Mouse (Mus musculus): Measurements from ENCODE around the gene Gclm. TPM values are rescaled to one million over a fixed set of nuclear protein-coding genes. Genes with fewer than 3 reads are reported as not detected.

The Gclm gene
- total and polyA plus RNA-seq, 3 experiments = 20.7 to 51.4 (median 44.8) TPM

- H3K79me2 ChIP-seq (replicated peaks; ENCODE audit: control insufficient read depth, insufficient read depth, low read length) = no peaks in the 10 kb centered on the region
- peak; percentile 22; the same call in 1 of the 2 replicates for TF ChIP-seq CTCF (IDR thresholded peaks at IDR 0.05)
- 0 out of 2 replicates have a peak, but pooled peaks have one; percentile 37 for TF ChIP-seq POLR2A (IDR thresholded peaks at IDR 0.05; ENCODE audit: insufficient read depth, low read depth, low read length)
- no peak for TF ChIP-seq EP300 (IDR thresholded peaks at IDR 0.05; ENCODE audit: insufficient read depth, low read depth, low read length)
- peak in 1 of 2 experiments; percentile 94 for DNase-seq
- H3K27me3 ChIP-seq (ENCODE audit: control insufficient read depth, insufficient read depth, low read length) = no peaks in the 10 kb centered on the region
- peak overlapping the region; percentile 81 for H3K4me3 ChIP-seq
- H3K4me1 ChIP-seq (ENCODE audit: control insufficient read depth, insufficient read depth, low read length) = peaks cover 5% of the 10 kb centered on the region
- H3K9ac ChIP-seq (ENCODE audit: low read depth, low read length) = peak overlapping the region; percentile 87
- under 1% methylated on average over 105 of the region's 105 CpGs for WGBS
- intact Hi-C loops (cut with DNase I) = loop anchor here (5.0 to 10.0 kb wide), 3 partner anchors 46 to 491 kb away; partner anchors contain the start of gene Gclm
- peak overlapping the region; percentile 98 for H3K27ac ChIP-seq
- H3K36me3 ChIP-seq (ENCODE audit: control insufficient read depth, insufficient read depth, low read length) = no peaks in the 10 kb centered on the region
Observed at GRCm38 (mm10) chr3:122293223-122293953, 48.0 kb downstream of the Gclm start.

- intact Hi-C loops (cut with DNase I) = loop anchor here (2.0 to 10.0 kb wide), 4 partner anchors 47 to 491 kb away; partner anchors contain the start of gene Gclm
- TF ChIP-seq EP300 (IDR thresholded peaks at IDR 0.05; ENCODE audit: insufficient read depth, low read depth, low read length) = 0 out of 2 replicates have a peak, but pooled peaks have one; percentile 24
- no peak for TF ChIP-seq CTCF (IDR thresholded peaks at IDR 0.05)
- TF ChIP-seq POLR2A (IDR thresholded peaks at IDR 0.05; ENCODE audit: insufficient read depth, low read depth, low read length) = peak; percentile 38; the same call in 1 of the 2 replicates
- Histone ChIP-seq H3K36me3 (ENCODE audit: control insufficient read depth, insufficient read depth, low read length) (no peaks in the 10 kb centered on the region), H3K27ac (peak within 1 kb of the TSS; percentile 98), H3K4me3 (peak within 1 kb of the TSS; percentile 81), H3K9ac (ENCODE audit: low read depth, low read length) (peak within 1 kb of the TSS; percentile 87), H3K4me1 (ENCODE audit: control insufficient read depth, insufficient read depth, low read length) (peaks cover 5% of the 10 kb centered on the region), H3K79me2 (replicated peaks; ENCODE audit: control insufficient read depth, insufficient read depth, low read length) (no peaks in the 10 kb centered on the region), H3K27me3 (ENCODE audit: control insufficient read depth, insufficient read depth, low read length) (no peaks in the 10 kb centered on the region)
- peak; percentile 90 to 92 for DNase-seq
- 11% methylated on average over 37 of the region's 37 CpGs for WGBS
Observed at GRCm38 (mm10) chr3:122293954-122294850, 48.8 kb downstream of the Gclm start, which contains the start of gene Bcar3. Gene Bcar3 (plus strand): TSS chr3:122294136.

GRCm38 (mm10) chr3:122295511-122295910 lies 50.2 kb downstream of the Gclm start:
- 16% methylated on average over 5 of the region's 5 CpGs for WGBS
- peak; percentile 33 to 53 for DNase-seq
- peak overlapping the region; percentile 4; the same call in 1 of the 2 replicates for H3K27ac ChIP-seq

GRCm38 (mm10) chr3:122296979-122297378 lies 51.6 kb downstream of the Gclm start:
- Histone ChIP-seq H3K79me2 (replicated peaks; ENCODE audit: control insufficient read depth, insufficient read depth, low read length) (no peaks in the 10 kb centered on the region), H3K36me3 (ENCODE audit: control insufficient read depth, insufficient read depth, low read length) (no peaks in the 10 kb centered on the region), H3K9ac (ENCODE audit: low read depth, low read length) (no peak overlapping the region), H3K27me3 (ENCODE audit: control insufficient read depth, insufficient read depth, low read length) (no peaks in the 10 kb centered on the region), H3K27ac (no peak overlapping the region), H3K4me1 (ENCODE audit: control insufficient read depth, insufficient read depth, low read length) (peaks cover 2% of the 10 kb centered on the region), H3K4me3 (no peak overlapping the region)
- intact Hi-C loops (cut with DNase I) = loop anchor here (10.0 kb wide), 1 partner anchor 488 kb away; no protein-coding TSS in a partner anchor
- peak in 1 of 2 experiments; percentile 39 for DNase-seq
- 0 out of 2 replicates have a peak, but pooled peaks have one; percentile 33 for TF ChIP-seq POLR2A (IDR thresholded peaks at IDR 0.05; ENCODE audit: insufficient read depth, low read depth, low read length)
- TF ChIP-seq CTCF (IDR thresholded peaks at IDR 0.05) = no peak
- 36% methylated on average over 5 of the region's 5 CpGs for WGBS

More at GRCm38 (mm10) chr3:122295511-122295910, 50.2 kb downstream of the Gclm start:
- intact Hi-C loops (cut with DNase I) = loop anchor here (2.0 to 10.0 kb wide), 2 partner anchors 343 to 489 kb away; no protein-coding TSS in a partner anchor
- Histone ChIP-seq H3K4me1 (ENCODE audit: control insufficient read depth, insufficient read depth, low read length) (peaks cover 4% of the 10 kb centered on the region), H3K27me3 (ENCODE audit: control insufficient read depth, insufficient read depth, low read length) (no peaks in the 10 kb centered on the region), H3K79me2 (replicated peaks; ENCODE audit: control insufficient read depth, insufficient read depth, low read length) (no peaks in the 10 kb centered on the region), H3K4me3 (no peak overlapping the region), H3K9ac (ENCODE audit: low read depth, low read length) (no peak overlapping the region), H3K36me3 (ENCODE audit: control insufficient read depth, insufficient read depth, low read length) (no peaks in the 10 kb centered on the region)
- peak; percentile 82 for TF ChIP-seq EP300 (IDR thresholded peaks at IDR 0.05; ENCODE audit: insufficient read depth, low read depth, low read length)
- TF ChIP-seq POLR2A (IDR thresholded peaks at IDR 0.05; ENCODE audit: insufficient read depth, low read depth, low read length) = no peak
- TF ChIP-seq CTCF (IDR thresholded peaks at IDR 0.05) = peak; percentile 78

GRCm38 (mm10) chr3:122300983-122301919 lies 55.9 kb downstream of the Gclm start:
- no peak for TF ChIP-seq POLR2A (IDR thresholded peaks at IDR 0.05; ENCODE audit: insufficient read depth, low read depth, low read length)
- TF ChIP-seq EP300 (IDR thresholded peaks at IDR 0.05; ENCODE audit: insufficient read depth, low read depth, low read length) = peak; percentile 69; the same call in 1 of the 2 replicates
- no peak overlapping the region for H3K4me3 ChIP-seq
- WGBS = 33% methylated on average over 9 of the region's 9 CpGs
- H3K36me3 ChIP-seq (ENCODE audit: control insufficient read depth, insufficient read depth, low read length) = no peaks in the 10 kb centered on the region
- peak overlapping the region; percentile 36 for H3K27ac ChIP-seq
- intact Hi-C loops (cut with DNase I) = no loop called here
- peak; percentile 39 to 61 for DNase-seq
- H3K27me3 ChIP-seq (ENCODE audit: control insufficient read depth, insufficient read depth, low read length) = no peaks in the 10 kb centered on the region
- H3K4me1 ChIP-seq (ENCODE audit: control insufficient read depth, insufficient read depth, low read length) = no peaks in the 10 kb centered on the region; the same call in none of the 2 replicates
- no peak overlapping the region for H3K9ac ChIP-seq (ENCODE audit: low read depth, low read length)
- H3K79me2 ChIP-seq (replicated peaks; ENCODE audit: control insufficient read depth, insufficient read depth, low read length) = no peaks in the 10 kb centered on the region
